Mouse (Mus musculus) hindbrain, embryonic 14.5 days (tissue): ENCODE results near the gene Fa2h. TPM values are rescaled to one million over a fixed set of nuclear protein-coding genes. Genes with fewer than 3 reads are reported as not detected.

Experiments used
- polyA plus RNA-seq: library from polyadenylated mRNA; unstranded; fragments of >200 nt; fragmentation: Nextera tagmentation; extraction: Ambion mirVana; gene quantifications from 2 replicates; pipeline ENCODE4 v1.2.1, GENCODE M21; 2014

Gene Fa2h
- polyA plus RNA-seq, 1 experiment from 2014 or later = 0.74 TPM

Other genes starting within 250 kb of the Fa2h start
- gene Glg1, start 134.6 kb downstream of the Fa2h start, polyA plus RNA-seq = 85.8 and 89.0 TPM in 2 replicates
- 24.9 and 30.0 TPM in 2 replicates for gene Rfwd3, start 93.6 kb downstream of the Fa2h start, polyA plus RNA-seq
- gene Mlkl, start 55.6 kb downstream of the Fa2h start, polyA plus RNA-seq = 0.40 and 0.47 TPM in 2 replicates
- gene Wdr59, start 128.3 kb upstream of the Fa2h start, polyA plus RNA-seq = 6.5 and 6.6 TPM in 2 replicates
- 108 and 116 TPM in 2 replicates for gene Znrf1, start 142.3 kb upstream of the Fa2h start, polyA plus RNA-seq
- gene Ldhd, start 236.6 kb upstream of the Fa2h start, polyA plus RNA-seq = 0.56 and 0.60 TPM in 2 replicates
- 27.5 and 28.3 TPM in 2 replicates for gene Zfp1, start 249.6 kb upstream of the Fa2h start, polyA plus RNA-seq